Mouse (Mus musculus) ES-Bruce4 (cell line): ENCODE data around the gene Myod1. TPM values are rescaled to one million over a fixed set of nuclear protein-coding genes. Genes with fewer than 3 reads are reported as not detected.
A peak's percentile ranks its signal among the peaks of the same experiment; 100 is the strongest.

Source experiments
- H3K27ac ChIP-seq: 2 replicates; pipeline ENCODE4 v1.5.1; 2012; ENCODE audit warnings: low read length, inconsistent platforms; ENCODE audit not compliant: insufficient read depth
- H3K27me3 ChIP-seq: 2 replicates; pipeline ENCODE4 v1.6.1; 2012; ENCODE audit warnings: mild to moderate bottlenecking, low read length, inconsistent platforms; ENCODE audit not compliant: control insufficient read depth, poor library complexity, insufficient read depth, severe bottlenecking
- H3K36me3 ChIP-seq: 2 replicates; pipeline ENCODE4 v1.6.1; 2012; ENCODE audit warnings: inconsistent platforms, mild to moderate bottlenecking, low read length, moderate library complexity; ENCODE audit not compliant: control insufficient read depth, poor library complexity, insufficient read depth, severe bottlenecking
- H3K4me1 ChIP-seq: one replicate; pipeline ENCODE4 v1.8.1; 2011; ENCODE audit warnings: low read length; ENCODE audit not compliant: control insufficient read depth, insufficient read depth
- H3K4me3 ChIP-seq: 2 replicates; pipeline ENCODE4 v1.5.1; 2011; ENCODE audit warnings: low read depth, mild to moderate bottlenecking, low read length
- H3K9ac ChIP-seq: 2 replicates; pipeline ENCODE4 v1.6.1; 2012; ENCODE audit warnings: low read depth, mild to moderate bottlenecking, inconsistent platforms; ENCODE audit not compliant: poor library complexity, severe bottlenecking
- H3K9me3 ChIP-seq: replicated peaks from 2 replicates; pipeline ENCODE4 v1.6.1; 2012; ENCODE audit warnings: mild to moderate bottlenecking, low read length, inconsistent platforms; ENCODE audit not compliant: control insufficient read depth, poor library complexity, insufficient read depth, severe bottlenecking
- CTCF ChIP-seq: IDR thresholded peaks from one replicate; pipeline ENCODE4 v1.8.1; 2011; ENCODE audit warnings: low read depth, low read length
- EP300 ChIP-seq: IDR thresholded peaks from 2 replicates; pipeline ENCODE4 v1.6.1; 2011; ENCODE audit warnings: low read depth, low read length; ENCODE audit not compliant: insufficient read depth
- POLR2A ChIP-seq: IDR thresholded peaks from one replicate; pipeline ENCODE4 v1.8.1; 2011; ENCODE audit warnings: low read length; ENCODE audit not compliant: insufficient read depth
- polyA plus RNA-seq: library from polyadenylated mRNA; stranded (reverse); fragments of >200 nt; gene quantifications from 2 replicates; pipeline ENCODE4 v1.2.4, GENCODE M21; 2011; ENCODE audit warnings: low read depth; ENCODE audit not compliant: missing spikeins, insufficient read depth, insufficient read length

Gene Myod1
- polyA plus RNA-seq, result not detected in 2 replicates

DNA sequence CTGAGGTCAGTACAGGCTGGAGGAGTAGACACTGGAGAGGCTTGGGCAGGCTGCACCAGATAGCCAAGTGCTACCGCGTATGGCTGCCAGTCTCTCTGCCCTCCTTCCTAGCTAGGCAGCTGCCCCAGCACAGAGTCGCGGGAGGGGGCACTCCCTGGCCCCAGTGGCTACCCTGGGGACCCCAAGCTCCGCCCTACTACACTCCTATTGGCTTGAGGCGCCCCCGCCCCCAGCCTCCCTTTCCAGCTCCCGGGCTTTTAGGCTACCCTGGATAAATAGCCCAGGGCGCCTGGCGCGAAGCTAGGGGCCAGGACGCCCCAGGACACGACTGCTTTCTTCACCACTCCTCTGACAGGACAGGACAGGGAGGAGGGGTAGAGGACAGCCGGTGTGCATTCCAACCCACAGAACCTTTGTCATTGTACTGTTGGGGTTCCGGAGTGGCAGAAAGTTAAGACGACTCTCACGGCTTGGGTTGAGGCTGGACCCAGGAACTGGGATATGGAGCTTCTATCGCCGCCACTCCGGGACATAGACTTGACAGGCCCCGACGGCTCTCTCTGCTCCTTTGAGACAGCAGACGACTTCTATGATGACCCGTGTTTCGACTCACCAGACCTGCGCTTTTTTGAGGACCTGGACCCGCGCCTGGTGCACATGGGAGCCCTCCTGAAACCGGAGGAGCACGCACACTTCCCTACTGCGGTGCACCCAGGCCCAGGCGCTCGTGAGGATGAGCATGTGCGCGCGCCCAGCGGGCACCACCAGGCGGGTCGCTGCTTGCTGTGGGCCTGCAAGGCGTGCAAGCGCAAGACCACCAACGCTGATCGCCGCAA lies at the start of gene Myod1:
Myod1 (plus strand) TSS at position 303 of the 836 bp plus-strand sequence.
- no peak within 1 kb of the TSS for H3K9ac ChIP-seq
- H3K36me3 ChIP-seq, result no peaks in the 10 kb centered on the region
- peak within 1 kb of the TSS; percentile 56 for H3K4me3 ChIP-seq
- H3K9me3 ChIP-seq, result no peaks in the 10 kb centered on the region
- no peaks in the 10 kb centered on the region for H3K27me3 ChIP-seq
- no peaks in the 10 kb centered on the region for H3K4me1 ChIP-seq
- TF ChIP-seq POLR2A (no peak), EP300 (no peak), CTCF (no peak)
- no peak within 1 kb of the TSS for H3K27ac ChIP-seq

DNA sequence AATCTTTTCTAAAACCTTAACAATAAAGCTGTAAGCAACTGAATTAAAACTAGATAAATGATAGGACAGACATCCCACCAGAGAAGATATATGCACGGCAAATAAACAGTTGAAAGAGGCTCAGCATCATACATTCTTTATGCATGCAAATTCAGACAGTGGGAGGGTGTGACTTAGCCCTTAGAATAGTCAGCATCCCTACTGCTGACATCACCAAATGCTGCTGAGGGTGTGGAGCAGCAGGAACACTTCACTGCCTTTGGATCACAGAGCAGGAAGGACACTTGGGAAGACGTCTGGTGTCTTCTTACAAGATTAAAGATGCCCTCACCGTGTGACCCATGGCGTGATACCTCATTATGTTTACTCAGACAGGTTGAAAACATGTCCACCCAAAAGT lies 48.4 kb upstream of the Myod1 start:
- H3K27ac ChIP-seq, result no peak overlapping the region
- TF ChIP-seq POLR2A, result no peak
- no peaks in the 10 kb centered on the region; the same call in 1 of the 2 replicates for H3K9me3 ChIP-seq
- H3K4me1 ChIP-seq, result no peaks in the 10 kb centered on the region
- no peaks in the 10 kb centered on the region for H3K36me3 ChIP-seq
- H3K4me3 ChIP-seq, result no peak overlapping the region
- H3K9ac ChIP-seq, result no peak overlapping the region
- H3K27me3 ChIP-seq, result no peaks in the 10 kb centered on the region

DNA sequence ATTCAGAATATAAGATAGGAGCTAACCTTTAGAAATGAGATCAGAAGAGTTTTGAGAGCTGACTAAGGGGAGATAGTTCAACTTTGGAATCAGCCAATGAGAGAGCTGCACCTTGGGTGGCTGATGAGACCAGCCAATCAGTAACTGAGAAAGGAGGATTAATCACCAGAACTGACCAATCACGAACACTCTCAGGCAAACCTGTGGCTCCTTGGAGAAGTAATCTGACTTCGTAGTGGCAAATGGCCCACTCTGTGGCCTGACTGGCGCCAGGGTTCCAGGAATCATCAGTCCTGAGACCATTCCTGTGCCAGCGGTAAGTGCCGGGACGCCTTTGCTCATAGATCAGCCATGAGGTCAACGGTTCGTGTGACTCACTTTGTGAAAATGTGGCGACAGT lies 38.9 kb upstream of the Myod1 start:
- Histone ChIP-seq H3K9me3 (no peaks in the 10 kb centered on the region), H3K27me3 (no peaks in the 10 kb centered on the region), H3K9ac (no peak overlapping the region), H3K4me3 (no peak overlapping the region), H3K36me3 (no peaks in the 10 kb centered on the region), H3K4me1 (no peaks in the 10 kb centered on the region), H3K27ac (no peak overlapping the region)
- no peak for TF ChIP-seq EP300
- TF ChIP-seq POLR2A, result no peak
- no peak for TF ChIP-seq CTCF

DNA sequence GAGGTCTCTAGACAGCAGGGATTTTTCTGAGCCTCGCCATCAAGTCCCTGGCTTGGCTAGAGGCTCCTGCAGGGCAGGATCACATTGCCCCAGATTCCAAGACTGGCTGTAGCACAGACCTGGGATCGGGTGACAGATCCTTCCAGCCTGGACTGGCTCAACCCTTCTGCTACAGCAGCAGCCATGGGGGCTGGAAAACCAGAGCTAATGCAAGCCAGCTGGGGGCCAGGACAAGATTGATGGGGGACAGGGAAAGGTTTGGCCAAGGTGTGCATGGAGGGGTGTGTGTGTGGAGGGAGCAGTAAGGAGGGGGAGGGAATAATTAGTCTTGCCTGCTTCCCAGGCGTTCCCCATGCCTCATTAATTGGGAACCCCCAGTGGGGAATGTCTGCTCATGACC lies 36.5 kb upstream of the Myod1 start:
- H3K9me3 ChIP-seq, result no peaks in the 10 kb centered on the region
- no peak overlapping the region for H3K9ac ChIP-seq
- no peak for TF ChIP-seq EP300
- no peak for TF ChIP-seq POLR2A
- TF ChIP-seq CTCF, result no peak
- no peaks in the 10 kb centered on the region for H3K36me3 ChIP-seq
- H3K27ac ChIP-seq, result no peak overlapping the region
- no peak overlapping the region for H3K4me3 ChIP-seq
- no peaks in the 10 kb centered on the region for H3K4me1 ChIP-seq
- H3K27me3 ChIP-seq, result no peaks in the 10 kb centered on the region

DNA sequence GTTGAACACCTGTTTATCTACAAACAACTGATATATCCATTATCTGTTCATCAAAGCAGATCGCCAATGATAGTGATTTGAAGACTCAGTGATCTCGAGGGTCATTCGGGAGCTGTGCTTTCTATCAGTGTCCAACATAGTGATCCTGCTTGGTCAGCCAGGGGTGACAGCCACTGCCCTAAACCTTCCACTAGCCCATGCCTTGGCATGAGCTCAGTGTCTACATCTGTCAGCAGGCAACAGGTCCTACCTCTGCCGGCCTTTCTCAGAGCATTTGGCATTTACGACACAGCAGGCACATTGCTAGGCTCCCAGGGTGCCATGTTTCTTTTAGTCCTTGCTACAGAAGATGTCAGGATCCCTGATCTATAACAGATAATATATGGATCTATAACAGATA lies 36.0 kb upstream of the Myod1 start:
- H3K4me3 ChIP-seq, result no peak overlapping the region
- no peaks in the 10 kb centered on the region for H3K9me3 ChIP-seq
- no peak overlapping the region for H3K9ac ChIP-seq
- no peaks in the 10 kb centered on the region for H3K4me1 ChIP-seq
- H3K27ac ChIP-seq, result no peak overlapping the region
- no peak for TF ChIP-seq EP300
- no peak for TF ChIP-seq CTCF
- no peak for TF ChIP-seq POLR2A
- no peaks in the 10 kb centered on the region for H3K36me3 ChIP-seq
- no peaks in the 10 kb centered on the region for H3K27me3 ChIP-seq

DNA sequence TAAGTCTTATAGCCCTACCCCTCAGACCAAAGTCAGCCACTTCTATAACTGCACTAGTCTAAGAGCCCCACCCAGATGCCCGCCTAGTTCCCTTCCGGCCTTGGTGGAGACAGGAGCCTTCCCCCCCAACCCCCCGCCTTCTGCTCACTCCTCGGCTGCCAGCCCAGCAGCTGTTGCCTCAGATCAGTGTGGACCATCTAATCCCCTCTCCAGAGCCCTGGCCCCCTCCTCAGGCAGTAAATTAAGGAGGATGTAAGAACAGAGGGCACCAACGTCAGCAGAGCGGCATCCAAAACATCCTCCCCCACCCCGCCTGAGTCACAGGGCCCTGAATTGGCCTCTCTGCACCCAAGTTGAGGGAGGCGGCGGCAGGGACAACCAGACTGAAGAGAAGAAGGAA lies 34.8 kb upstream of the Myod1 start:
- no peak overlapping the region for H3K4me3 ChIP-seq
- H3K27me3 ChIP-seq, result no peaks in the 10 kb centered on the region
- no peak for TF ChIP-seq CTCF
- no peak for TF ChIP-seq EP300
- no peak for TF ChIP-seq POLR2A
- H3K9me3 ChIP-seq, result no peaks in the 10 kb centered on the region
- no peak overlapping the region for H3K27ac ChIP-seq
- H3K4me1 ChIP-seq, result no peaks in the 10 kb centered on the region
- H3K9ac ChIP-seq, result no peak overlapping the region
- H3K36me3 ChIP-seq, result no peaks in the 10 kb centered on the region
